Mouse (Mus musculus) embryo, embryonic 10.5 days (tissue): ENCODE results near the gene Jhy.
A peak's percentile ranks its signal among the peaks of the same experiment; 100 is the strongest.

Experiments
- DNase-seq: peaks from one replicate; pipeline ENCODE4 v3.0.0-alpha.2; 2015; ENCODE audit warnings: low spot score

The Jhy gene

DNA sequence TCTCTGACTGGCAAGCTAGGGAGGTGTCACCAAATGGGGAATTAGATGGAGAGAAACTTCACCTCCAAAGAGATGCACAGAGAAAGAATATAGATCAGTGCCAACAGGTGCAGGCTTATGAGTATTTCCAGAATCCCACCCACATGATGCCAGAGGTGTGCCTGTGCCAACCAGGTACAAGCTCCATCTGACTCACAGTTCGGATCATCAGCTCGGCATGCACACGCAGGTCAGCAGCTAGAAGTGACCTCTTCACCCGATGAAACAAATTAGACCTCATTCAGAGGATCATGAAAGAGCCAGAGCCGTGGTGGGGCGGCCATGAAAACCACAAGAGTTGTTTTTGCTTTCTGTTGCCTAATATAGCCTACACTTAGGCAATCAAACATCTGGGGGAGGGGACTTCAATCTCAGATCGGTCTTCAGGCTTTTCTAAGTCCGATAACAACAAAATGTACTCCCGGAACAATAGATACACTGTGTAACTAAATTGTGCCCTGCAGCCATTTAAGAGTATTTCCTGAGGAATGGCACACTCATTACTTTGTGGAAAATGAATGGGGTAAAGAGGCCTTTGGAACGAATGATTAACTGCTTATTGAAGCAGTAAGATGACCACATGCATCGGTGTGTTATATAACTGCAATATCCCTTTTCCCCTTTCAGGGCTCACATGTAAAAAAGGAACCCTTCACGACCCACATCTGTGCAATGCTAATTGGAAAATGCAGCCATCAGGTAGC lies 45.9 kb downstream of the Jhy start:
- DNase-seq: peak; percentile 45

DNA sequence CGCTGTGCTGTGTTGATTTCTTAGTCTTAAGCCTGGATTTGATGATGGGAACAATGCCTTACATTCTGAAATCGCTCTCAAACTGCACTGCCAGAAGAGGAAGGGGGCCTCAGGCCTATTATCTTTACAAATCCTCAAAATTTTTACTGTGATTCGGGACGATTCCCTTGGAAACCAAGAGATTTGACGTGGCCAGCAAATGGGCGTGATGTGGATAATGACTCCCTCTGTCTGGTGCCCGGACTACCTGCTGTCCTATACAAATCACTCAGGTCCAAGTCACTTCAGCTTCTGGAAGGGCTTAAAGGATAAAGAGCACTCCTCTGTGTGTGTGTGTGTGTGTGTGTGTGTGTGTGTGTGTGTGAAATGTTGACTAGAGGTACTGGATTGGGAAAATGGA lies 55.0 kb downstream of the Jhy start:
- DNase-seq: peak; percentile 22

DNA sequence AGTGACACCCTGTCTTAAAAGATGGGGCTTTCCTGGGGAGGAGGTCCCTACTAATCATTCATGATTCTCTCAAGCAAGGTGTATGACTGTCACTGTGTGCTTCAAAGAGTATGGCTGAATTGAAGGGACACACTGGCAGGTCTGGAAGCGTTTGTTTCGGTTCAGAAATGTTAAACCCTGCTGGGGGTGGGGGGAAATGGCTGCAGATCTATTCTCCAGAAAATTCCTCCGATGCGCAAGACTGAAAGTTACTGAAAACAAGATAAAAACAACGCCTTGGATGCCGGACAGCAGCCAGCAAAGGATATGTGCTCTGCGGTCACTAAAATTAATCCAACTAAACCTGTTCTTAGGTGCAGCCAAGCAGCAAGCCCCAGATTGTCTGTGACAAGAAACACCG lies 55.5 kb downstream of the Jhy start:
- no peak for DNase-seq

DNA sequence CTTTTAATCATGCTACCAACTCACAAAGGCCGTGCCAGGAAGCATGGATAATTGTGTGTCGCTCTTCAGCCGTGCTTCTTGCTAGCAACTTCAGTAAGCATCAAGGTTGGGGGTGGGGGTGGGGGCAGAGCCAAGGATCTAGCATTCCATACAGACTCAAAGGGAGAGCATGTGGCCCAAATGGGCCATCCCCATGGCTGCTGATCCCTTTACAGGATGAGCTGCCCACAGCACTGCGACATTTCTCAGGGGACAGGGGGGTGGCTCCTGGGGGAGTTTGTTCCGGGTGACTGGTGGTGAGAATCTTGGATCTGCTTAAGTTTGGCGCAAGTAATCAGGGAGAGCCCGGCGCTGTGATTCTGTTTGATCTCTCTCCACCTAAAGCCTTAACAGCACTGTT lies 56.5 kb downstream of the Jhy start:
- peak; percentile 19 for DNase-seq

DNA sequence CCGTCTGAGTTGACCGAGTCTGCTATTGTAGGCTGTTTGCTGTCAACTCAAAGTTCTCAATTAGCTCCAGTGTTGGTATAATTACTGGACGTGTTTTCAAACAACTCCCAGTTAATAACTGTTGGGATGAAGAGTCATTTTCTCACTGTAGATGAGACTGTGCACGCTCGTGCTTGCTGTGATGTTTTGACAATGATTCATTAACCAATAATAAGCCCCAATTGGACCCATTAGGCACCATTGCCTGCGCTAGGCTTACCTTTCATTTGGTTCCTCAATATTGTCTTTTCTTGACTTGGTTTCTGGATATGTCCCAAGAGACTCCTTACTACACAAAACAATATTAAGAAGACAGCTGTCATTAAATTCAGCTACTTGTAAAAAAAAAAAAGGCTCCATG lies 71.5 kb downstream of the Jhy start:
- no peak for DNase-seq

DNA sequence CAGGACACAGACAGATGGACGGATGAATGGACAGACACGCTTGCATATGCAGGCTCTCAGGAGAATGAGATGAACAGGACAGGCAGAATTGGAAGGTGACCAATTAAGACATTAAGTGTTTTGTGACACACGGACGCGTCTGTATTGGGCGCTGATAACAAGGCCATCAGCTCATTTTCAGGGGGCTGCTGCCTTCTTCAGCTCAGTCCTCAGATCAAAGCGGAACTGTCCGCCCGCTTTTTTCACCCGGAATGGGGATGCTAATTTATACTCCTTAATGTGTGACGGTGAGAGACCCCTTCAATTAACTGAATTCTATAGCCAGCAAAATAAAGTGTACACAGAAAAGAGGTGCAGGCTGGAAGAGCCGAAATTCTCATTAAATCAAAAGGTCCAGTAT lies 74.5 kb downstream of the Jhy start:
- DNase-seq: no peak

DNA sequence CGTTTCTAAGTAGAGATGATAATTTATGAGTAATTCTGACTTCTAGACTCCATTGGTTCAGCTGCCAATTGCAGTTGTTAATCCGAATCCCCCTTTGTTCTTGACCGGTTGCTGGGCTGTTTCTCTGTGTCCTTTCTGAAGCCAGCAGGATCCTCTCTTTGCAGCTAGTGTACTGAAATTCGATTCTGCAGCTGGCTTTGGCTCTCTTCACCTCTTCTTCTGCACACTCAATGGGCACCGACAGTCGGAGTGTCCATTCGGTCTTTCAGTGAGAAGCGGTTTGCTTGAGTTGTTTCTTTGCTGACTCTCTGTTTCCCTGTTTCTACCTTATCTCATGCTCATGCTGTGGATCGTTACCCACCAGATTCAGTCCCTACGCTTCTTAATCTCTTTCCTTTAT lies 78.2 kb downstream of the Jhy start:
- DNase-seq: no peak

DNA sequence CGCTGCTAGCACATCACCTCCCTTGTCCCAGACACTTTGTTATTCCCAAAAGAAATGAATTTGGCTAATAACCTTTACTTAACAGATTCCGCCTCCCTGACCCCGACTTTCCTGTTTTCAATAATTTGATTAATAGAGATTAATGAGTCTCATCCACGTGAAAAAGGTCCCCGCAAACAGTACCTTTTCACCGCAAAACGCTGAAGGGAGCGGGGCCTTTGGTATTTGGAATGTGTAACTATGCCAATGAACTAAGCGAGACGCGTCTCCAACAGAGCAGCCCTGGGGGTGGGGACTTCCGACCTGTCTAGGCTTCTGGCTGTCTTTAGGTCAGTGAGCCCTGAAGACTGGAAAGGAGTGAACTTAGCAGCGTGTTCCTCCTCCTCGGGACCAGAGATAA lies 84.9 kb downstream of the Jhy start:
- peak; percentile 56 for DNase-seq

DNA sequence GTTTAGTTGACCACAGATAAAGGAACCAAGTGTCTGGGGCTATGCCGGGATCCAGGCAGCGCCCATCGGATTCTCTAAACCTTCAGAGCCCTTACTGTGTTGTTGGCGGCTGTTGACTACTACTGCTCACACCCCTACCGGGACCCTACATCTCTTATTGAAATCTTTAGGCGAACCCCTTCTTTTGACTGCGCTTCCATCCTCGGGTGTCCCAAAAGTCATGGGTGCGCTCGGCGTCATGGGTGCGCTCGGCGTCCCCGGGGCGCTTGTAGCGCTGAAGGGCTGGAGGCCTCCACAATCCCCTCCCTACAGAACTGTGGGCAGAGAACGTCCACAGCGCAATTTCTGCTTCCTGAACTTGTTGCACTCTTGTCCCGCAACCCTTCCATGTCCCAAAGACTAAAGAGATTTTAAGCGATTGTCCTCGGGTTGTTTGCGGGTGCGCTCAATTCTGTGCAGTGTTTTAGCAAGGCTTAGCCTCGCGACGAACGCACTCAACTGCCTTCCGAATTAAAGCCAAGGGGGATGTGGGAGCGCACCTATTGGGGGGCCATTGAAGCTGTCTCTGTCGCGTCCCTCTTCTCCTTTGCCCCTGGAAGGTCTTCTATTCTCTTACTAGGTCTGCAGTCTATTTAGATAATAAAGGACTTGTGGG lies 85.5 kb downstream of the Jhy start:
- DNase-seq: peak; percentile 47

DNA sequence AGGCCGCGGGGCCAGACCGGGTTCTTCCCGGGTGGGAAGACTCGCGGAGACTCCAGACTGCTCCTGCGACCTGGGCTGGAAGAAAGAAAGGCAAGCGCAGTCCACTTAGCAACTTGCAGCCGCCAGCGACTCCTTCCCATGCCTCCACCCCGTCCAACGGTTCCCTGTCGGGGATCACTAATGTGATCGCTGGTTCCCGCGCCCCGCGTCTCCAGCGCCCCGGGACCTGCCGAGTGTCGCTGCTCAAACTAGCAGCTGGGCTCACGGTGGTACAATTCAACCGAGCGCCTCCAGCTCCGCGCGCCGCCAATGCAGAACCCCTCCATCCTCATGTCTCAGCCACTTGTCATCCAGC lies 86.1 kb downstream of the Jhy start:
- peak; percentile 59 for DNase-seq

DNA sequence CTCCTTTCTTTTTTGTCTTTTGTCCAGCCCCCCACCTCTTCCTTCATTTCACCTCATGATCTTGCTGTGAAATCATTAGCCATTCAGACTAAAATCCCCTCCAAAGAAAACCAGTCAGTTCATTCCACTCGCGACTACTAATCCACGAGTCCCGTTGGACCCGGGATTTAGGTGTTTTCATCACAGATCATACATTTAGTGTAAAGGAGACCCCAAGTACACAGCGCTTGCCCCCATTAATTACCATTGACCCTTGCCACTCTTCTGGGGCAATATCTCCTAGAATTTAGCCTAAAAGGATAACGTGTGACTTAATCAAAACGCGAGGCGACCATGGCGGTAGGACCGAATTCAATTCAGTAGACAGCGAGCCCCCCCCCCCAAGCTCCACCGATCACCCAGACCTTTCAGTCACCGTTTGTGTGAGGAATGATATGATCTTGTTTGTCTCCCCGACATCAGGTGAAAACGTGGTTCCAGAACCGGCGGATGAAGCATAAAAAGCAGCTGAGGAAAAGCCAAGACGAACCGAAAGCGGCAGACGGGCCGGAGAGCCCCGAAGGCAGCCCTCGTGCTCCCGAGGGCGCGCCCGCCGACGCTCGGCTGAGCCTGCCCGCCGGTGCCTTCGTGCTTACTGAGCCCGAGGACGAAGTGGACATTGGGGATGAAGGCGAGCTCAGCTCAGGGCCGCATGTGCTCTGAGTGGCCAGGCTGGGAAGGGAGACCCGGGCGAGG lies 86.6 kb downstream of the Jhy start:
- peak; percentile 24 for DNase-seq

DNA sequence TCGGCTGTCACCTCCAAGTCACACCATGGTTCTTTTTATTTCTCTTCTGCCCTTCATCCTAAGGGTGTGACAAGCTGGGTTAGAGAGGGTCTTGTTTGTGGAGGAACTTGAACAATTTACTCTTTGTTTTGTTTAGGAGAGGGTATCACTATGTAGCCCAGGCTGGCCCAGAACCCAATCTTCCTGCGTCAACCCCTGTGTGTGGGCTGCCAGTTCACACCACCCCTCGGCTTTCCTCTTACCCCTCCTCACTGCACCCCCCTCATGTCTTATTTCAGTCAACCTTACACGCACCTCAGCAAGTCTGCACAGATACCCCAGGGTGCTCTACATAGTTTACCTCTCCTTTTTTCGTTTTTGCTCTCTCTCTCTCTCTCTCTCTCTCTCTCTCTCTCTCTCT lies 87.2 kb downstream of the Jhy start:
- DNase-seq: no peak

DNA sequence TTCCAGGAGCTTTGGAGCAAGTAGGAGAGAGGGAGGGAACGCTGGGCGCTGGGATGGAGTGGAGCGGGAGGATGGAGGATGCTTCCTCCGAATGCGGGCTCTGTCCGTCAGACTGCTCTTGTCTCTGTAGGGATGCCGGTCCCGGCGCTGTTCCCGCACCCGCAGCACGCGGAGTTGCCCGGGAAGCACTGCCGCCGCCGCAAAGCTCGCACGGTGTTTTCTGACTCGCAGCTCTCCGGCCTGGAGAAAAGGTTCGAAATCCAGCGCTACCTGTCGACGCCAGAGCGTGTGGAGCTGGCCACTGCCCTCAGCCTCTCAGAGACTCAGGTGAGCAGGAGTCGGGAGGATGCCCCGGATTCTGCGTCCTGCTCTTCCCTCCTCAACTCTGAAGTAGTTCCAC lies 87.8 kb downstream of the Jhy start:
- peak; percentile 40 for DNase-seq

DNA sequence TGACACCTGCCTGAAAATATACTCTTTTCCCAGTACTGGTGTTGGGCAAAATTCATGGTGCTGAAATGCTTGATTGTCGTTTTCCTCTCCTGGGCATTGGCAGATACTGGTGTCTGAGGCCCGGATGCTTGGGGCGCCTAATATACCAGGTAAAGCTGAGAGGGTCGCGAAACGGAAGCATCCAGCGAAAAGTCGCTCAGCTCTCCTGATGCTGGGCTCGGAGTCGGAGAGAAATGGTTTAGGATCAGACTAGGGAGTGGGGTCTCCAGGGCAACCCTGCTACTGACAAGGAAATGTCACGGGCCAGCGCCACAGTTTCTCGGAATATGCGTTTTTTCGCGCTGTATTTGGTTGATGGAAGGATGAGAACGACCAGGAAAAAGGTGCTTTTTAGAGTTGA lies 88.5 kb downstream of the Jhy start:
- peak; percentile 42 for DNase-seq

DNA sequence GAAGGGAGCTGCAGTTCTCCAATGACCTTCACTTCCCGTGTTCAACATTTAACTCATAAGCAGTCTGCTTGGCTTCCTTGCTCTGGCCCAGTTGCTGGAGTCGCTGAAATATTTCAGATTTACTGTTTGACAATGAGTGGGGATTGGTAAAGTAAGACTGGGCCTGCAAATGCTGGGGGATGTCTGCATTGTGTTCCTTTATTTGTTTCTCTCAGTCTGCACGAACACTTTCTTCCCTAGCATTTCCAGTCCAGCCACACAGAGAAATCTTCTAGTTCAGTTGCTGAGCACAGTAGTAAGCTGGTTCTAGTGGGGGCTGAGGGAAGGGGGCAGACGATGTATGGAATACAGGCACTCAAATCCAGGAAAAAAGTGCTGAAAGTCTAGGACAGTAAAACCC lies 89.0 kb downstream of the Jhy start:
- peak; percentile 37 for DNase-seq

DNA sequence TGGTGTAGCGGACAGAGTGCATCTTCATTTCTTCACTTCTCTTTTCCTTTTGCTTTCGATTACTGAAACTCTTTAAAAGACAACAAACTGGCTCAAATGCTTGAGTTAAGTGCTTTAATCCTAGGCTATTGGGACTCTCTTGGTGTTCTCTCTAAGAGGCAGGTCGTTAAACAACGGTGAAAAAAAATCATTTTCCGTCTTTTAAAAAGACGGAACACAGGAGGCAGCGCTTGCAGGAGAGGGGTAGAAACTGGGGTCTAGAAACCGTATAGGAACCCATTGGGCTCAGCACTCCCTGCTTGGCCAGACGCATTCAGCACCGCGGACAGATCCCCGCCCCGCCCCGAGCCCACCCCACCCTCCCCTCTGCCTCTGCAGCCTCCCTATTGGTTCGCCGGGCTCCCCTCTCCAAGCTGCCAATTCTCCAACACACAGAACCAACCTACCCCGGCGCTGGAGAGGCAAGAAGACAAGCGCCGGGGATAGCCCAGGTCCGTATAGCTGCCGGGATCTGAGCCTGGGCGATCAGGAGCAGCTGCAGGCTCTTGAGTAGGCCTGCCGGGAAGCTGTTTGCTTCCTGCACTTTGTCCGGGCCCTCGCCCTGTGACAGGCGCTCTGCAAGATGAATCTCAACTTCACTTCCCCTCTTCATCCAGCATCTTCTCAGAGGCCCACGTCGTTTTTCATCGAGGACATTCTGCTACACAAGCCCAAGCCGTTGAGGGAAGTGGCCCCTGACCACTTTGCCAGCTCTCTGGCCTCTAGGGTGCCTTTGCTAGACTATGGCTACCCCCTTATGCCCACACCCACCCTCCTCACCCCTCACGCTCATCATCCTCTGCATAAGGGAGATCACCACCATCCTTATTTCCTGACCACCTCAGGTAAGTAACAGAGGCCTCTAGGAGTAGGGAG lies 90.1 kb downstream of the Jhy start, which contains the start of gene Bsx:
Gene Bsx, plus strand, starts transcription at position 572 of the 915 bp plus-strand sequence.
- peak; percentile 88 for DNase-seq

DNA sequence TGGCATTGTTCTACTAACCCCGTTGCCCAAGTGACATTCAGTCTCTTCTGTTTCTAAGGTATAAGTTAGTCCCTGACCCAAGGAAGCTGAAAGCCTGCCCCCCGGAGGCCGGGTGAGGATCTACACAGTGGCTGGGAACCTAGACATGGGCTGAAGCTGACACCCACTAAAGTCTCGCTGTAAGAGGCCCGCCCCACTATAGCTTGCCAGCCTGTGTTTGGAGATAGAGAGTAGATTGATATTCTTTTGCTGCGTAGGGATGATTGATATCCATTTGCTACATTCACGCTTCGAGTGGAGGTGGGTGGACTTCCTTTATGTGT lies 91.8 kb downstream of the Jhy start:
- DNase-seq: peak; percentile 66

DNA sequence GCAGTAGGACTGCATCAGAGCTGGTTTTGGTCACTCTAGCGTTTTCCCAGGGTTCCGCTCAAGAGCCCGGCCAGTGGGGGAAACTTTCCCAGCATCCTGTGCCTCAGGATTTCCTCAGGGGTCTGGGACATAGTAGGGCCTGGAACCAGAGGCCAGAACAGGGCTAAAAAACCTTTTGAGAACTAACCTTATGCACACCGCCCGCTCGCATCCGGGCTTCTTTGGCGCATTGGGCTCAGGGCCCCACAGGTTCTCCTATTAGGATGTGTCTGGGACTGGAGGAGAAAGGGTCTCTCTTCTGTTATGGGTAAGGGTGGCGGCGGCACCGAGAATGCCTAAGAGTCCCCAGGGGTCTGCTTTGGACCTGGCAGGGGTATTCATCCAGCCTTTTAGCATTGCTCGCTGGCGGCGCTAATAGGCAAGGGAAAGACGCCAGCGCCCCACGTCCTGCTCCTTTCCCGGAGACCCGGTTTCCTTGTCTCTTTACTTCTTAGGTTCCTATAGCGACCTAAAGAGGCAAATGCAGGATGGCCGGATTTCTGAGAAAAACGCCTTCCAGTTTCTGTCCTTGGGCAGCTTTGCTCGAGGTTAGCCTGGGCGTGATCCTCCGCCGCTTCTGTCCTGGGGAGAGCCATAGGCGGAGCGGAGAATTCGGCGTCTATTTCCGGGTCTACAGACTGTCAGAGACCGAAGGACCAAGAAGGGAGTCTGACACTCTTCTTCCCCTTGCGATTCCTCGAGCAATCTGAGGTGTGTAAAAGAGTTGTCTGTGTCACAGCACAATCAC lies 92.4 kb downstream of the Jhy start:
- DNase-seq: peak; percentile 53

DNA sequence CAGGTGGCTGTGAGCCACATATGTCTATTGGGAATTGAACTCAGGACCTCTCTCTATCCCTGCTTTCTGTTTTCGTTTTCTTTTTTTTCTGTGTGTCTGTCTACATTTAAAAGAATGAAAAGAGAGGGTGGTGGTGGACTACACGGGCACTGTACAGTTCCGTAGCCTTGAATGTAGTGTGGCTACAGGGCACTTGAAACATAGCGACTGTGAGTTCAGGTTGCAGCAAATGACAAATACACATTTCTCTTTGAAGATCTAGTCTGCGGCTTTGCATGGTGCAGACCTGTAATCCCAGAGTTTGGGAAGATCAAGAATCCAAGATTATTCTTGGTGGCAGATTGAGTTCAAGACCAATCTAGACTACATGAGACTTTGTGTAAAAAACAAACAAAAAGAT lies 93.6 kb downstream of the Jhy start:
- DNase-seq: no peak

DNA sequence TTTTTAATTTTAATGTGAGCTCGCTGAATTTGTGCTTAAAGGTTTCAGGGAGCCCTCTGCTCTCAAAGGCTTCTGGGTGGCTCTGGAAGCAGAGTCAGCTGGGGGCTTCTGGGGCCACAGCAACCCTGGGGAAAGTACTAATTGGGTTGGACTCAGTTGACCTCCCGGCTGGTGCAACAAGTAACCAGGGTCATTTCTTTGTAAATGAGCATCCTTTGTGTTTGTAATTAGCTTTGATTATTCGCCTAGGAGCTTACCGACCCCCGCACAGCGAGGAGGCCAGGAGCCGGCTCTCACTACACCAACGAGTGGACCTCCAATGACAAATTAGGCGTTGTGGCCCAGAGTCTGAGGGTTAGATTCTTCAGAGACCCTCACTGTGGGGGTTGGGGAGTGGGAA lies 104.7 kb downstream of the Jhy start:
- peak; percentile 65 for DNase-seq

DNA sequence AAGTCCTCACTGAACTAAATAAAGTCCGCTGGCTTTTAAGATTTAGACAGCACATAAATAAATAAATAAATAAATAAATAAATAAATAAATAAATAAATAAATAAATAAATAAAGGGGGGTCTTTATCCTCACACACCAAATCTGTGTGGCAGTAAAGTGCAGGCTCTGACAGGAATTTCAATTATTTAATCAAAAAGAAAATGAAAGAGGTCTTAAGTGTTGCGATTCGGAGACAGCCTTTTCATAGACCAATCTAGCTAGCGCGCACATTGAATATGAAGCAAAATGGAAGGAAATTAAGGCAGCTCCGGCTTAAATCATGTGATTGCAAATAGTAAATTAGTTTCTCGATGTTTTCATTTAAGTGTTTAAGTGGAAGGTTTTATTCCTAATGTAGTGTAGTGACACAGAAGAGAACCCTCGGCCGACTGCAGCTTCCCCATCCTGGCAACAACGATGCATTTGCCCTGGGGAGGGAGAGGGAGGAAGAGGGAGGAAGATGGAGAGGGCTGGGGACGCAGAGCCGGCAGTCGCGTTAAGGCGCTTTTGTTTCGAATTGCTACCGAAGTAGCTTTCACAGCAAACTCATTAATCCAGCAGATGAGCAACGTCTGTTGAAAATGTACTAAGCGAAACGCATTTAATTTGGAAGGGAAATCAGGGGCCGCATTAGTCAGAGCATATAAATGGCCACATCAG lies 105.3 kb downstream of the Jhy start:
- DNase-seq: peak; percentile 69
